Mouse (Mus musculus) right cerebral cortex, adult 18-20 months (tissue): ENCODE data around the gene Pgd.
"Not testable (repeated sequence)": the region's sequence is repeated elsewhere in the genome, so short reads cannot be mapped to it uniquely, and the experiment has no call there.

Experiments used
- DNase-seq: peaks from one replicate; pipeline ENCODE4 v3.0.0; 2022; ENCODE audit warnings: mixed read lengths

Gene Pgd

DNA sequence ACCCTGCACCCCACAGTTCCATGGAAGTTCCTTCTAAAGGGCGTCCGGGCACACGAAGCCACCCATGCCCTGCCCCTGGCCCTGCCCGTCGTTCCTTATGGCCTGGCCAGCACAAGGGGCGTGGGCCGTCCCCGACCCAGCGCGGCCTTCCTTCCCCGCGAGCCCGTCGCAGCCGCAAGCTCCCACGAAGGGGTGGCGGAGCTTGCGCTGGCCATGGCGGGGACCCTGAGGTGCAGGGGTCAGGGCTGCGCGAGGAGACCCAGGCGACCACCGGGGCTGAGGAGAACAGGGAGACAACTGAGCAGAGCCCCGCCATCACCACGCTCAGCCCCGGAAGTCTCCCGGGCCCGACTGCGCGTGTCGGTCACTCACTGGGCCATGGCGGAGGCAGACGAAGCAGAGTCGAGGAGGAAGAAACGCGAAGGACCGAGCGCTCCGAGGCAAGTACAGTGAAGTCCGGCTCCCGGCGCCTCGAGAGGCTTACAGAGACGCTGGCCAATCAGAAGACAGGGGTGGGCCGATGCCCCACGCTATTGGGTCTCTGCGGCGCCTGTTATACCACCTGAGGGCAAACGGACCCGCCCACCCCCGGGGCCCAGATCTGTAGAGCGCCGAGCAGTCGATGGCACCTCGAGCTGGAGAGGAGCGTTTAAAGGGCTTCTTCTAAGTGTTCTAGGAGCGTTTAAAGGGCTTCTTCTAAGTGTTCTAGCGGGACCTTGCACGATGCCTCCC, at the start of gene Pgd:
Pgd (minus strand) TSS at position 557 of the 732 bp plus-strand sequence.
- DNase-seq, result peak; percentile 98

DNA sequence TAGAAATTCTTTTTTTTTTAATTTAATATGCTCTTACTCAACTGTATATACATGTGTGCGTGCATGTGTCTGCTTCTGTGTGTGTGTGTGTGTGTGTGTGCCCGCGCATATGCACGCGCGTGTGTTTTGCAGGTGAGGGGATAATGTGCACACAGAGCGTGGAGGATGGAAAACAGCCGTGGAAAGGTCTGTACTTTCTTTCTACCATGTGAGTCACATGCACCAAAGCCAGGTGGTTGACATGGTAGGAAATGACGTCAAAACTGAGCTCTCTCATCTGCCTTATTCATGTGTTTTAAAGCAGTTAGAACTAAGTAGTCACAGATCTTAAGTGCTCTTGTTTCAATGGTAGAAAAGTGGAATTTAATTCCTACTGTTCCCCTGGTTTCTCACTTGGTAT, 49.4 kb upstream of the Pgd start:
- no peak for DNase-seq

DNA sequence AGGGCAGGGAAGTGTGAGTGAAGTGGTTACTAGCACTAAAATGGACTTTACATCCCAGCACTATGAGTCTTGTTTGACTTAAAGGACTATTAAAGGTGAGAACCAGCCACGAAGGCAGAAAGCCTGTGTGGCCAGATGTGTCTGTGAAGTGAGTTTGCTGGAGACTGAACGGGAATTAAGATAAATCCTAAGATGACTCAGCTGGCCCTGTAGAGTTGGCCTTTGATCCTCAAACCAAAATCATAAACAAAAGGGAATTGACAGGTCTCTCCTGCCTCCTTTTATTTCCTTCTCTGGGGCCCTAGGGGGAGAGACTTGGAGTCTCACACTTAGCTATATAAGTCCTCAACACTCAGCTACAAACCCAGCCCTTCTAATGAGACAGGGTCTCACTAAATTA, 48.8 kb upstream of the Pgd start:
- no peak for DNase-seq

DNA sequence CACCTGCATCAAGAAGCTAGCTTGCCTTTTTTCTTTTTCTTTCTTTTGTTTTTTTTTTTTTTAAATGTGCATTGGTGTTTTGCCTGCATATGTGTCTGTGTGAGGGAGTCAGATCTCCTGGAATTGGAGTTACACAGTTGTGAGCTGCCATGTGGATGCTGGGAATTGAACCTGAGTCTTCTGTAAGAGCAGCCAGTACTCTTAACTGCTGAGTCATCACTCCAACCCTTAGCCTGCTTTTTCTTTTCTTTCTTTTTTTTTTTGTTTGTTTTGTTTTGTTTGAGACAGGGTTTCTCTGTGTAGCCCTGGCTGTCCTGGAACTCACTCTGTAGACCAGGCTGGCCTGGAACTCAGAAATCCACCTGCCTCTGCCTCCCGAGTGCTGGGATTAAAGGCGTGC, 47.9 kb upstream of the Pgd start:
- not testable (repeated sequence) for DNase-seq

DNA sequence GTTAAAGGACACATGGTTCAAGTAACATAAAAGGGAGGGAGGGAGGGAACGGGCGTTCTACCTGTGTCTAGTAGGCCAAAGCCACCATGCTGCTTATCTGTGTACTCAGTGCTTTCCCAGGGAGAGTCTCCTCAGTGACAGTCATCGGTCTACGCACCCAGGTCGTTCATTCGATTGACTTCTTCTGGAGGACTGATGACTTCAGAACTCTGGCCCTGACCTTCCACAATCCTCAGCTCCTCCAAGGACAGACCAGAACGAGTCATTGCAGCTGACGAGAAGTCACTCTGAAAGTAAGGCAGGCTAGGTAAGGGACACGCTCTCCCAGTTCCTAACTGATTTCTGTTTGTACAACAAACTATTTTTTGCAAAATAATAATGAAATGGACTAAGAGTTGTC, 46.9 kb upstream of the Pgd start:
- DNase-seq, result no peak

DNA sequence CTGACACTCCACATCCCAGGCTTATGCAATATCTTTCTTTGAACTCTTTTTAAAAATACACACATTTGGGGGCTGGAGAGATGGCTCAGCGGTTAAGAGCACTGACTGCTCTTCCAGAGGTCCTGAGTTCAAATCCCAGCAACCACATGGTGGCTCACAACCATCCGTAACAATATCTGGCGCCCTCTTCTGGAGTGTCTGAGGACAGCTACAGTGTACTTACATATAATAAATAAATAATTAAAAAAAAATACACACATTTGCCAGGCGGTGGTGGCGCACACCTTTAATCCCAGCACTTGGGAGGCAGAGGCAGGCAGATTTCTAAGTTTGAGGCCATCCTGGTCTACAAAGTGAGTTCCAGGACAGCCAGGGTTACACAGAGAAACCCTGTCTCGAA, 44.9 kb upstream of the Pgd start:
- not testable (repeated sequence) for DNase-seq

DNA sequence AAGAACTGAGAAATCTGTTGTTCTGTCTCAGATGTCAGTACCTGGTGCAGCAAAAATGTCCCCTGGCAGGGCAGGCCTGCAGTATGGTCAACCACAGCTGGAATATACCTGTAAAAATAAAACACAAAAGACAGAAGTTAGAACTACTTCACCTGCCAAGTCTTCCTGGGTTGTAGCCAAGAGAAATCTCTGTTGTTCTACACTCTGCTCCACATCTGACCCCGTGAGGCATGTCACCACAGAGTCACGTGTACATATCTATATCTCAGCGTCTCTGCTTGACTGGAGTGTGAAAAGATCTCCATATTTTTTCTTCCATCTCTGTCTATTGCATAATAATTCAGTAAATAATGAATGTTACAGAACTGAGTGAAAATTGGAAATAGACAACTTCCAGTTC, 35.9 kb upstream of the Pgd start:
- no peak for DNase-seq

DNA sequence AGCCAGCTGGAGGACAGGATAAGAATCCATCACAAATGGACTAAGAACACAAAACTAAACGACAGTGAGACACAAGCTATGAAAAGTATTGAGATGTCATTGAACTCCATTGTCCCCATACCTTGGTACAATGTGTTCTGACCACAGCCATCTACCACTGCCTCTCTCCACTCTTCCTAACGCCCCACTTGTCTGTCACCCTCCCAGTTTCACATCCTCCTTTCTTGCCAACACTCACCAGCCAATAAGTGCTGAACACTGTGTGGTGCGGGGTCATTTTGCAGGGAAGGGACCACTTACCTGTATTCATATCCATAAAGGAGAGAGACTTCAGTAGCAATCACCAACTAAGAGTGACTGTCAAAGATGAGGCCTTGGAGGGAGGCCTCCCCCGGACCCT, 34.5 kb upstream of the Pgd start:
- no peak for DNase-seq

DNA sequence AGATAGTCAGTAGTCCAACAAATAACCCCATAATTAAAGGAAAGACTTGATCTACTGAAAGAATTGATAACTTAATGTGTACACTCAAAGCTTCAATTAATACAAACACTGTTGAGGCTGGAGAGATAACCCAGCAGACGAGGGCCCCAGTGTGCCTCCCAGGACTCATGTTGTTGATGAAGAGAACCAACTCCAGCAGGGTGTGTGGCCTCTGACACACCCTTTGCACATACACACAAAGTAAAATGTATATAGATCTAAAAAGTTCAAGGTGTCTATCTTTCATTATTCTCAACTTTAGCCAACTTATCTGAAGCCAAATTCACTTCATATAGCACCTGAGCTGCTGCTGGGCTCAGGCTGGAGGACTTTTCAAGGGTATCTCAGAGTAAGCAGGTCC, 30.6 kb upstream of the Pgd start:
- DNase-seq, result no peak

DNA sequence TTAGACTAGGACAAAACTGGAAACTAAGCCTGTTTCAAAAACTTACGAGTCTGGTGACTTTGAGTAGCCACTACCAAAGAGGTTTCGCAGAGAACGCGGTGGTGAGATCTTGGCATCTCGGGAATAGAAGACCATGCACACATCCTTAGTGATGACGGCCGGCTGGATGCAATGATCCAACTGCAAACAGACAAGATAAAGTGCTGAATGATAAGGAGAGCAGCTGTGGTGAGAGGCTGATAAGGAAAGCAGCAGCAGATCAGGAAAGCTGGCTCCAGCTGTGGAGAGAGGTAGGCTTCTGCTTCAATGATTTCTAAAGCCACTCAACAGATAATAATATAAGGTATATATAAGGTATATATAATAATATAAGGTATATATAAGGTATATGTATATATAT, 24.5 kb upstream of the Pgd start:
- DNase-seq, result no peak

DNA sequence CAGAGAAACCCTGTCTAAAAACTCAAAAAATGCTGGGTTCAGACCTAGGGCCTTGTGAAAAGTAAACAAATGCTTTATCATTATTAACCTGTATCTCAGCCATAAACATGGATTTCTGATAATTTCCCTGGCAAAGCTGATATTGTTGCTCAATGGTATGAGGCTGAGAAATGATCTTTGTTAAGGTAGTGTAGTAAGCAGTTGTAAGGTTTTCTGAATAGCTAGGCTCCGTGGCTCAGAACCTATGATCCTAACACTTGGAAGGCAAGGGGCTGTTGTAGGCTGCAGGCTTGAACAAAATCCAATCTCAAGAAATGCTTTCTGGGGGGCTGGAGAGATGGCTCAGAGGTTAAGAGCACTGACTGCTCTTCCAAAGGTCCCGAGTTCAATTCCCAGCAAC, 22.0 kb upstream of the Pgd start:
- no peak for DNase-seq

DNA sequence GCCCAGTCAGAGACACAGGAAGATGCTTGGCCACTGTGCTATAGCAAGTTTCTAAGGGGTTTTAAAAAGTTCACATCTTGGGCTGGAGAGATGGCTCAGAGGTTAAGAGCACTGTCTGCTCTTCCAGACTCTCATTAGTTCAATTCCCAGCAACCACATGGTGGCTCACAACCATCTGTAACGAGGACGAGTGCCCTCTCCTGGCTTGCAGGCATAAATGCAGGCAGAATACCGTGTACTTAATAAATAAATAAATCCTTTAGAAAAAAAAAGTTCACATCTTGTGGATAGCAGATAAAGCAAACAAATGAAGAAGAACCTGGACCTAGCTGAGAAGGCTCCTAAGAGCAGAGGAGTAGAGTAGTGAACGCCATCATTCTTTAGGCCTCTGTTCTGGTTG, 16.2 kb upstream of the Pgd start:
- DNase-seq, result no peak

DNA sequence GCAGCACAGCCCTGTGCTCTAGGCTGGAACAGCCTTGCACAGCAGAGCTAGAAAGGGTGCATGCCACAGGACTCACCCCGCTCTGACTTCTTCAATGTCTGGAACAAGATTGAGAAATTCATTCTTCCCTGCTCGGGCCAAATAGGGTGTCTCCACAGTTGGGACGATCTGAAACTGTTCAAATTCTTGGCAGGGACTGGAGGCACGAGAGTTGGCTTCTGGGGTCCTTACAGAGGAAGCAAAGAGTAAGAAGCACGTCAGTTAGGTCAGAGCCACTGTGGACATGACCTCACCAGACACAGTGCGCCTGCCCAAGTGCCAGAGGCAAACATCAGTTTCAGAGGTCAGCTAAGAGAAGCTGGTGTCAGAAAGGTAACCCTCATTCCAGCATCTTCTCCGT, 15.6 kb upstream of the Pgd start:
- DNase-seq, result no peak

DNA sequence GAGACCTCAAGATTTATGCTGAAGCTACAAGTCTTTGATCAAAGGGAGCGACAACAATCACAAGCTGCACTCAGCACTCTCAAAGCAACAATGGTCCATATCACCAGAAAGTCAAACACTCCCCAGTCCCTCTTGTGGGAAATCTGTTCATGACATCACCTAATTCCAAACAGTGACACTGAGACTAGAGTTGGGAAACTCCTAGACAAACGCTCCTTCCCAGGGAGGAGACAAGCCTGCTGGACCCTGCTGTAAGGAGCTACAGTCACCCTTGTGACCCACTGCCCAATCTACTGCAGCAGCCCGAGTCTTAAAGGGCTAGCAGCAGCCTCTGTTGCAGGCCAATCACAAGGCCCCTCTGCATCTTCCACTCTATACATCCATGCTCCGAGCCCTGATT, 13.0 kb upstream of the Pgd start:
- DNase-seq, result no peak

DNA sequence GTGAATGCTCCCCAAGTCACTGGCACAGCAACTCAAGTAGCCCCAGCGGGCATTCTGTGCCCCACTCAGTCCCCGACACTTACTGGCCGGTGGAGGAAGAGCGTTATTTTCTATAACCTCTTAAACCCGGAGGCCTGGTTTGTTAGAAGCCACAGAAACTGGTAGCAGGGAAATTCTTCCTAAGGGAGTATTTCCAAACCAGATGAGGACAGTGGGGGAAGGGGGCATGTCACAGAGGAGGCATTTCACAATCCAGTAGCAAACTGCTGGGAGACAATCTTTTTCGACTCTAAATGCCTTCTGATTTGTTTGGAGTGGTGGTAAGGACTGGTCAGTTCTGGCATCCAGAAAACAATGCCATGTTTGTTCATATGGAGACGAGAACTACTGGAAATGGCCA, 12.6 kb upstream of the Pgd start:
- no peak for DNase-seq

DNA sequence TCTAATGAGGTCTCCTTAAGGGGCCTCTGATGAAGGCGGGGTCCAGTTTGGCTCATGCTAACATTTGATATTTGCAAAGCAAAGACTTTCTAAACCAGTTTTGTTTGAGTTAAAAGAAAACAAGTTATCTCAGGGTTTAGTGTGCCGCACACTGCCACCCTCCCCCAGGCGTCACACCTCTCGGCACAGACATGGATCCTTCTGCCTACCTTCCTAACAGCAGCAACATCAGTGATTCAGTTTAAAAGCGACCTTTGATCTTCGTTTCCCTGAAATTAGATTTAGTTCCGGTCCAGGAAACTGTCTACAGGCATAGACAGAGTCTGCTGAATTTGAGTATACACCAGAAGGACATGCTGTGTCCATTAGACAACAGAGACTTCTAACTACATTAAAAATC, 11.8 kb upstream of the Pgd start:
- no peak for DNase-seq

DNA sequence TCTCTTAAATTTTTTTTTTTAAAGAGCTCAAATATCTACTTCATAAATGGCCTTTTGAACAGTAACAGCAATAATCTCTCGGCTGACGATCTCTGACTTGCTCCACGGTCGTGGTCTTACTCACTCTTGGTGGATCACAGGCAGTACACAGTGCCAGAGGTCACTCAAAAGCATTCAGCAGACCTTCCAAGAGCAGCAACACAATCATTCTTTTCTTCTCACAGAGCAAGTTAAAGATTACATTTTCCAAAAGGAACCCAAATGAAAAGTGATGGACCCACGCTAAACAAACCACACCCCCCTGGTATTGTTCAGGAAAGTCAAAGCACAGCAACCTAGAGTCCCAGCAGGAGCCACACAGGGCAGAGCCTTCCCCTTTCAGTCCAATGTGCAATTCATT, 10.5 kb upstream of the Pgd start:
- DNase-seq, result no peak

DNA sequence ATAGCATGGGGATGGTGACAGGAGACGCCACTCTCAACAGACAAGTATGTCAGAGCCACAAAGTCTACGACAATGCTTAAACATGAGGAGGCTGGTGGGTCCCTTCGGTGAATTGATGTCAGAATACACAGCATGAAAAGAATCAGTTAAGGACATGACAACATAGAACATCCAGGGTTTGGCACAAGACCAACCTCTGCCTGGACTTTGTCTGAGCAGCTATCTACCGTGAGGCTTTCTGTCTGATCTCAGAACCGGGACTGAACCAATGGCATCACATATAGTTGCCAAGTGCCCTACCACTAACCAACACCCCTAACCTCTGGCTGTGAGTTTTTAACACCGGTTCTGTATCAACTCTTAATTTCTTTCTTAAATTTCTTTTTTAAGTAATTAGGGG, 10.1 kb upstream of the Pgd start:
- no peak for DNase-seq

DNA sequence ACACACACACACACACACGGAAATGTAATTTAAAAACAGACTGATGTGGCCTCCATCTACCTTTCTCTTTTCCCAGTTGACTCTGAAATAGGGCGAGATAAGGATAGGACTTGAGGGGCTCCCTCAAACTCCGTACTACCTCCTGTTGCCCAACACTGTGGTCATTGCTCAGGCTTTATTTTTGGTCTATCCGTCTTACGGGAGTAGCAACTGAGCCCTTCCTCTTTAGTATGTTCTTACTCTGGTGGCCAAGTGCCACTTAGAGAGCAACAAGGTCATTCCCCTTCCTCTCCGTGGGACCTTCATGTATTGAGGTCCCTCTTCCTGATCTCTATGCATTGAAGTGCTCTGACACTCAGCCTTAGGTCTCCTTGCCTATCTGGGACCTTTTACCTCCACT, 7.1 kb upstream of the Pgd start:
- DNase-seq, result no peak

DNA sequence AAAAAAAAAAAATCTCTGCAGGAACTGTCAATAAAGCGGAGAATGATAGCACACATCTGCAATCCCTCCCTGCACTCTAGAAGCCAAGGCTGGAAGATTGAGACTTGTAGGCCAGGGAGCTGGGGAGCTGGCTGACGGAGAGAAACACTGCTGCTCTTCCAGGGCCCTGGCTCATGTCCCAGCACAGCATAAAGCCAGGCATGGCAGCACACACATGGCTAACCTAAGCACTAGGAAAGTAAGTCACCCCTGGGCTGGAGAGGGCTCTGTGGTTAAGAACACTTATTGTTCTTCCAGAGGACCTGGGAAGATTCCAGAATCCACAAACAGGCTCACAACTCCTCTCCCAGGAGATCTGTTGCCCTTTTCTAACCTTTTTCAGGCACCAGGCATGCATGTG, 6.1 kb upstream of the Pgd start:
- no peak for DNase-seq

DNA sequence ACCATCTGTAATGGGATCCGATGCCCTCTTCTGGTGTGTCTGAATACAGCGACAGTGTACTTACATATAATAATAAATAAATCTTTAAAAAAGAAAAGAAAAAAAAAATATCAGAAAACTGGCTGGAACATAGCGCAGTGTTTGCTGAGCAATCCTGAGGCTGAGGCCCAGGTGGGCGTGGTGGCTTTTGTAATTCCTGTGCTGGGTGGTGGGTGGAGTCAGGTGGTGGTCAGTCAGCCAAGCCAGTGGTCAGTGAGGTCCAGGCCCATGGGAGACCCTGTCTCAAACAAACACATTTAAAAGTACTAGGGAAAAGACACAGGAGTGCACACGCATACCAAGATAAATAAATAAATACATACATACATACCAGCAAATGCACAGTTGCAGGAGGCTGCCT, 5.5 kb upstream of the Pgd start:
- no peak for DNase-seq

DNA sequence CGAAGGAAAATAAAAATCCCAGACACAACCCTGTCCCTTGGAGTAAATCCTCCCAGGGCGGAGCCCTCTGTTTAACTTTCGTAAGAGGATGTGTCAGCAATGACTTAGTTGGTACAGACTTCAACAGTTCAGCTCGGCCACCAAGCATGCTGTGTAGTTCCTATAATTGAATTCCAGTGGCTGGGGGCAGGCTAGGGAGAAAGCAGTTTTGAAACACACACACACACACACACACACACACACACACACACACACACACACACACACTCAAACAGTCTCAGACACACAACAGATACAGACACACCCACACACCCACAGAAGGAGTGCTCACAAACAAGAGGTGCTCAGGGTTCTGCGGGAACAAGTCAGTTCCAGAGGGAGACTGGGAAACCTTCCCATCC, 5.0 kb upstream of the Pgd start:
- DNase-seq, result no peak

DNA sequence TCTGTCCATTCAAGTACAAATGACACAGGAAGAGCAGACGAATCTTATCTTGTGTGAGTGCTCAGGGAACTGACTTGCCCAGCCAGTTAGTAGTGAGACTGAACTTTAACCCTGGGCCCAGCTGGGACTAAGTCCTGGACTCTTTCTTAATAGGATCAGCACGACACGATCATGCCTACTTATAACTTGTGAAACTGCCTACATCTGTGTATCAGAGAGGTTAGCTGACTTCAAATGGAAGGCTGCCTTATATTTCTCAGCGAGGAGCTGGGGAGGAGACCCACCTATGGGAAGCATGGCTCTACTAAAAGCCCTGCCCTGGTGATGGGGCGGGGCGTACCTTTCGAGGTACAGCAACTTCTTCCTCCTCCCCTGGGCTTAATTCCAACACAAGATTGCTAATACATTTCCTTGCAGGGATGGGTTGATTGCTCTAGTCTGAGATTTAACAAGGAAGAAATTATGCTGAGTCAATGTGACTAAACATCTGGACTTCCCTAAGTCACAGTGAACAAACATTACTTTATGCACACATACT, 3.9 kb upstream of the Pgd start:
- no peak for DNase-seq

DNA sequence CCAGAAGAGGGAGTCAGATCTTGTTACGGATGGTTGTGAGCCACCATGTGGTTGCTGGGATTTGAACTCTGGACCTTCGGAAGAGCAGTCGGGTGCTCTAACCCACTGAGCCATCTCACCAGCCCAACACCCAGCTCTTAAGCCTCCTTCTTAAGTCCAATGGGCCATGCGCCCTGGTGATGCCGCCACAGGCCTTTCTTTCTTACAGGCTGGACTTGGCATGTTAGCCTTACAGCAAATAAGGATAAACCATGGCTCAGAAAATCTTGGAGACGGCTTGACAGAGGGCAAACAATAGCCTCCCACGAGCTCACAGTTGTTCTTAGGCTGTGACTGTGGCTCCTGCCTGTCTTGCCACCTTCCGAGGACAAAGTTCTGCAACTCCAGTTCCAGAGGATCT, 3.4 kb upstream of the Pgd start:
- DNase-seq, result not testable (repeated sequence)

DNA sequence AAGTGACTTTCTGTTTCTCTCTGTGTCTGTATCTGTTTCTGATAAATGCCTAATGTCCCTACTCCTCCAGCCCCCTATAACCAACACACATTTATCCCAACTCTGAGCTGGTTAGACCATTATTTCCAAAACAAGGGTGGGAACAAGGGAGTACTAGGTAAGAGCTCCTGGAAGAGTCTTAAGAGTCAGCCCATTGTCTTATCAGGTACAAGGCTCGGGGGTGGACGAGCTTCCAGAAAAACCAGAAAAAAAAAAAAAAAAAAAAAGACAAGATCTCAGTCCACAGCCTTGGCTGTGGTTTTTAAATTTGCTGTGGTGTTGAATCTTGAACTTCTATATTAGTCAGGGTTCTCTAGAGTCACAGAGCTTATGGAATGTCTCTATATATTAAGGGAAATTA, 1.4 kb upstream of the Pgd start:
- no peak for DNase-seq
